Mouse (Mus musculus): ENCODE results near the gene Ripor2. TPM values are rescaled to one million over a fixed set of nuclear protein-coding genes. Genes with fewer than 3 reads are reported as not detected.

Gene Ripor2
- polyA plus RNA-seq, 1 experiment from 2014 or later, result 0.72 TPM

DNA sequence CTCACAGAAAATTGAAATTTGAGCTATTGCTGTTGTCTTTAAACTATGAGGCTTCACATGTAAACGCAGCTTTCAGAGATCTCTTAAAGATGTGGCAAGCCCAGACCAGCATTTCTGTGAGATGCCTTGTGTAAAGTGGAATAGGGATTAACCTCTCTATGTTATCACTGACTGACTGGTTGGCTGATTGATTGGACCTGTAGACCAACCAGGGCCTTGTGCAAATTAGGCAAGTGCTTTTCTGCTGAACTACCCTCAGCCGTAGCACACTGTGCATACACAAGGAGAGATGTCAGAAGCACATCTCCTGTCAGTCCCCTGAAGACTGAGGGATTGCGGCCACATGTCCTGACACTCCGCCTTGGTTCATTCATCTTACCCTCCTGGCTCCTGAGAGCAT is 29.9 kb upstream of the Ripor2 start:
- Histone ChIP-seq H3K36me3 (ENCODE audit: control insufficient read depth, insufficient read depth, low read length) (no peaks in the 10 kb centered on the region), H3K27ac (replicated peaks; ENCODE audit: low read depth, low read length) (no peak overlapping the region), H3K4me1 (ENCODE audit: control insufficient read depth, insufficient read depth, low read length) (no peaks in the 10 kb centered on the region), H3K27me3 (ENCODE audit: control insufficient read depth, insufficient read depth, low read length) (no peaks in the 10 kb centered on the region), H3K9ac (ENCODE audit: low read length) (no peak overlapping the region), H3K9me3 (ENCODE audit: control insufficient read depth, low read length) (no peaks in the 10 kb centered on the region), H3K4me3 (ENCODE audit: low read depth, low read length) (no peak overlapping the region), H3K4me2 (ENCODE audit: low read depth, severe bottlenecking) (no peak overlapping the region)
- no peak for DNase-seq (ENCODE audit: low spot score)
- no peak for ATAC-seq (ENCODE audit: insufficient number of reproducible peaks, low FRiP score, low TSS enrichment, low read depth)
- 59% methylated on average over 4 of the region's 4 CpGs for WGBS

- Histone ChIP-seq H3K4me1 (ENCODE audit: control insufficient read depth, insufficient read depth, low read length) (no peaks in the 10 kb centered on the region), H3K9me3 (ENCODE audit: control insufficient read depth, low read length) (no peaks in the 10 kb centered on the region), H3K36me3 (ENCODE audit: control insufficient read depth, insufficient read depth, low read length) (no peaks in the 10 kb centered on the region), H3K4me2 (ENCODE audit: low read depth, severe bottlenecking) (no peak overlapping the region), H3K27me3 (ENCODE audit: control insufficient read depth, insufficient read depth, low read length) (no peaks in the 10 kb centered on the region), H3K4me3 (ENCODE audit: low read depth, low read length) (no peak overlapping the region), H3K27ac (replicated peaks; ENCODE audit: low read depth, low read length) (no peak overlapping the region), H3K9ac (ENCODE audit: low read length) (no peak overlapping the region)
- ATAC-seq (ENCODE audit: insufficient number of reproducible peaks, low FRiP score, low TSS enrichment, low read depth) (no peak), DNase-seq (ENCODE audit: low spot score) (no peak)
- 89% methylated on average over 5 of the region's 5 CpGs for WGBS
Measured at GRCm38 (mm10) chr13:24561391-24561790, 20.6 kb upstream of the Ripor2 start.

DNA sequence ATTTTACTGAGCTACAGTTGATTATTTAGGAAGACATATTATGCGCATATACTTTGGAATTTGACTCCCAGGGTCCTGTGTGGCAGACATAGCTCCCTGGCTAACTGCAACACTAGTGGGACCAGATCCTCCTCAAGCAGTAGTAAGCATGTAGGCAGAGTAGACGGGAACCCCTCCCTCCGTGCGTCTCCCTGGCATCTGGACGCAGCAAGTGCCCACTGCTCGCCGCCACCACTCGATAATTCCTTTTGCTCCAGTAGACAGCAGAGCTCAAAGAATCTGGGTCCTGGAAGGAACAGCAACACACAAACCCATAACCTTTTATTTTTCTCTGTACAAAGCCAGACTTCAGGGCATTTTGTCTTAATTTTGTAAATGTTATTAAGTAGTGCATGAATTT is 17.3 kb upstream of the Ripor2 start:
- Histone ChIP-seq H3K4me3 (ENCODE audit: low read depth, low read length) (no peak overlapping the region), H3K36me3 (ENCODE audit: control insufficient read depth, insufficient read depth, low read length) (no peaks in the 10 kb centered on the region), H3K9ac (ENCODE audit: low read length) (no peak overlapping the region), H3K27me3 (ENCODE audit: control insufficient read depth, insufficient read depth, low read length) (no peaks in the 10 kb centered on the region), H3K4me2 (ENCODE audit: low read depth, severe bottlenecking) (no peak overlapping the region), H3K9me3 (ENCODE audit: control insufficient read depth, low read length) (no peaks in the 10 kb centered on the region), H3K27ac (replicated peaks; ENCODE audit: low read depth, low read length) (no peak overlapping the region), H3K4me1 (ENCODE audit: control insufficient read depth, insufficient read depth, low read length) (no peaks in the 10 kb centered on the region)
- 83% methylated on average over 8 of the region's 8 CpGs for WGBS
- DNase-seq (ENCODE audit: low spot score) (no peak), ATAC-seq (ENCODE audit: insufficient number of reproducible peaks, low FRiP score, low TSS enrichment, low read depth) (no peak)

DNA sequence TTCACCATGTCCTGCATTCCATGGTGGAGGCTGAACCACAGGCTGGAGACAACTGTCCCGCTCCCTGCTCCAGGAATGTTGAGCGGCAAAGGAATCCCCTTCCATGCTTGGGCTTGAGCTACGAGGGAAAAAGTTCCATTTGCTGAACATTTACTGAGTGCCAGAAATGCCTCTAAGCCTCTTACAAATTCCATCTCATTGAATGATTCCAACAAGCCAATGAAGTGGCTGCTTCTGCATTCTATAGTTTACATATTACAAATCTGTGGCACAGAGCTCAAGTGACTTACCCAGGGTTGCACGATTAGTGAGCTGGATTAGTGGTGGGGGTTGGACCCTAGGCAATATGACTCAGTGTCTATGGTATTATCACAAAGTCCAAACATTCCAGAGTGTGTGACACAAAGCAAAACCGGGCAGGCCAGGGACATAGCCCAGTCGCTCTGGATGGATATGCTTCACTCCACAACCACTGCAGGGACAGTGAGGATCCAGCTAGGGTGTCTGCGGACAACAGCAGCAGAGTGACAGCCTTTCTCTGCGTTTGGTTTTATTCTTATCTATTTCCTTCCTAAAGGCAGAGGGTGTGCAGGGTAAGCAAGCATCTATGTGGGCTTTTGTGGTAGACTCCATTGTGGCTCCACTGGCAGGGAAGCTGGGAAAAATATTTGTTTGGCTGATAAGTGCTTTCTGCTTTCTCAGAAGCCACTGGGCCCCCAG is 16.6 kb upstream of the Ripor2 start:
- WGBS, result 80% methylated on average over 8 of the region's 8 CpGs
- no peak overlapping the region for H3K4me2 ChIP-seq (ENCODE audit: low read depth, severe bottlenecking)
- ATAC-seq (ENCODE audit: insufficient number of reproducible peaks, low FRiP score, low TSS enrichment, low read depth) (no peak), DNase-seq (ENCODE audit: low spot score) (no peak)
- no peaks in the 10 kb centered on the region for H3K9me3 ChIP-seq (ENCODE audit: control insufficient read depth, low read length)
- no peak overlapping the region for H3K4me3 ChIP-seq (ENCODE audit: low read depth, low read length)
- H3K9ac ChIP-seq (ENCODE audit: low read length), result no peak overlapping the region
- H3K27me3 ChIP-seq (ENCODE audit: control insufficient read depth, insufficient read depth, low read length), result no peaks in the 10 kb centered on the region
- no peaks in the 10 kb centered on the region for H3K4me1 ChIP-seq (ENCODE audit: control insufficient read depth, insufficient read depth, low read length)
- H3K36me3 ChIP-seq (ENCODE audit: control insufficient read depth, insufficient read depth, low read length), result no peaks in the 10 kb centered on the region
- H3K27ac ChIP-seq (replicated peaks; ENCODE audit: low read depth, low read length), result no peak overlapping the region

DNA sequence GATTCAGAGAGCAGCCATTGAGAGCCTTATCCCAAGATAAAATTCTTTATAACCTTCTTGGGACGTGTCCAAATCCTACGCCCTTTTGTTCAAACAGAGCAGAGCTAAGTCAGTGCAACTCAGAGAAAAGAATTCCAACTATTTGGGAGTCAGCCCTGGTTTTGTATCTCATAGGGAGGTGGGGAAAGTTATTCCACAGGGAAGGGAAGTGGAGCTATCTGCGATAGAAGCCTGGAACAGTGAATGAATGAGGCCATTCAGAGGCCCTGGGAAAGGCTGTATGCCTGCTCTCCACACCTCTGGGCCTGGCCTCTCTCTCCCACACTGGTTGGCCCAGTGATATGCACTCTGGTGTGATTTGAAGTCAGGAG is 16.1 kb upstream of the Ripor2 start:
- no peak for DNase-seq (ENCODE audit: low spot score)
- 55% methylated on average over 3 of the region's 3 CpGs for WGBS
- no peaks in the 10 kb centered on the region for H3K36me3 ChIP-seq (ENCODE audit: control insufficient read depth, insufficient read depth, low read length)
- no peak overlapping the region for H3K4me2 ChIP-seq (ENCODE audit: low read depth, severe bottlenecking)
- ATAC-seq (ENCODE audit: insufficient number of reproducible peaks, low FRiP score, low TSS enrichment, low read depth), result no peak
- no peaks in the 10 kb centered on the region for H3K4me1 ChIP-seq (ENCODE audit: control insufficient read depth, insufficient read depth, low read length)
- no peak overlapping the region for H3K27ac ChIP-seq (replicated peaks; ENCODE audit: low read depth, low read length)
- no peak overlapping the region for H3K4me3 ChIP-seq (ENCODE audit: low read depth, low read length)
- H3K9ac ChIP-seq (ENCODE audit: low read length), result no peak overlapping the region
- H3K9me3 ChIP-seq (ENCODE audit: control insufficient read depth, low read length), result no peaks in the 10 kb centered on the region
- H3K27me3 ChIP-seq (ENCODE audit: control insufficient read depth, insufficient read depth, low read length), result no peaks in the 10 kb centered on the region

DNA sequence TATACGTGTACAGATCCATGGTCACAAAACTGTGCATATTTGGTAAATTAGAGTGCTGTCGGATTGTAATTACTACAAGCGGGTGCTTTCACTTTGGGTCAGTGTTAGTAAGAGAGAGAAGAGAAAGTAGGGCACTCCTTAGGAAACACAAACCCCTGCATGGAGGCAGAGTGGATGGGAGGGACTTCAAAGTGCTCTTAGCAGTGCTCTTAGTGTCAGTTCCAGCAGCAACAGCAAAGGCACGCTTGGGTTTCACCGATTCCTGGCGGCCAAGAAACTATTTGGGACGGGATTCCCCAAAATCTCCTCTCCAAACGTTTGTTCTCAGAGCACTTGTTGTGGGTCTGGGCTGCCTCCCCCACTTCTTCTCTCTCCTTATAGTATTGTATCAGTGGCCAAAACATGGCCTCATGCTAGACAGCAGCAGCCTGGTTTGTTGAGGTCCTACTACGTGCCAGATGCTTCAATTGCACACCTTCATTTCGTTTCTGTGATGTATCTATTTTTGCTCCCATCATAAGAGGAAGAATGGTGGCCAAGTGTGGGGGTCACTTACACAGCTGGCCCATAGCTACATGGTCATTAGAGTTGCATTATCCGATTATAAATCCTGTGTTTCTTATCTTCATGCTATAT is 14.7 kb upstream of the Ripor2 start:
- WGBS, result 82% methylated on average over 11 of the region's 11 CpGs
- H3K27ac ChIP-seq (replicated peaks; ENCODE audit: low read depth, low read length), result no peak overlapping the region
- no peak for ATAC-seq (ENCODE audit: insufficient number of reproducible peaks, low FRiP score, low TSS enrichment, low read depth)

GRCm38 (mm10) chr13:24569066-24569465 is 12.9 kb upstream of the Ripor2 start:
- no peak for DNase-seq (ENCODE audit: low spot score)
- no peak overlapping the region for H3K4me2 ChIP-seq (ENCODE audit: low read depth, severe bottlenecking)
- no peaks in the 10 kb centered on the region for H3K27me3 ChIP-seq (ENCODE audit: control insufficient read depth, insufficient read depth, low read length)
- no peaks in the 10 kb centered on the region for H3K9me3 ChIP-seq (ENCODE audit: control insufficient read depth, low read length)
- H3K9ac ChIP-seq (ENCODE audit: low read length), result no peak overlapping the region
- H3K27ac ChIP-seq (replicated peaks; ENCODE audit: low read depth, low read length), result no peak overlapping the region
- H3K36me3 ChIP-seq (ENCODE audit: control insufficient read depth, insufficient read depth, low read length), result no peaks in the 10 kb centered on the region
- H3K4me3 ChIP-seq (ENCODE audit: low read depth, low read length), result no peak overlapping the region
- no peaks in the 10 kb centered on the region for H3K4me1 ChIP-seq (ENCODE audit: control insufficient read depth, insufficient read depth, low read length)
- ATAC-seq (ENCODE audit: insufficient number of reproducible peaks, low FRiP score, low TSS enrichment, low read depth), result no peak
- 92% methylated on average over 4 of the region's 4 CpGs for WGBS

More for the DNA sequence above, 14.7 kb upstream of the Ripor2 start:
- no peak overlapping the region for H3K4me3 ChIP-seq (ENCODE audit: low read depth, low read length)
- DNase-seq (ENCODE audit: low spot score), result no peak
- H3K9ac ChIP-seq (ENCODE audit: low read length), result no peak overlapping the region
- H3K27me3 ChIP-seq (ENCODE audit: control insufficient read depth, insufficient read depth, low read length), result no peaks in the 10 kb centered on the region
- no peak overlapping the region for H3K4me2 ChIP-seq (ENCODE audit: low read depth, severe bottlenecking)
- no peaks in the 10 kb centered on the region for H3K36me3 ChIP-seq (ENCODE audit: control insufficient read depth, insufficient read depth, low read length)
- no peaks in the 10 kb centered on the region for H3K9me3 ChIP-seq (ENCODE audit: control insufficient read depth, low read length)
- no peaks in the 10 kb centered on the region for H3K4me1 ChIP-seq (ENCODE audit: control insufficient read depth, insufficient read depth, low read length)

GRCm38 (mm10) chr13:24570716-24571115 is 11.3 kb upstream of the Ripor2 start:
- ATAC-seq (ENCODE audit: insufficient number of reproducible peaks, low FRiP score, low TSS enrichment, low read depth), result no peak
- Histone ChIP-seq H3K27me3 (ENCODE audit: control insufficient read depth, insufficient read depth, low read length) (no peaks in the 10 kb centered on the region), H3K4me3 (ENCODE audit: low read depth, low read length) (no peak overlapping the region), H3K27ac (replicated peaks; ENCODE audit: low read depth, low read length) (no peak overlapping the region), H3K36me3 (ENCODE audit: control insufficient read depth, insufficient read depth, low read length) (no peaks in the 10 kb centered on the region), H3K9me3 (ENCODE audit: control insufficient read depth, low read length) (no peaks in the 10 kb centered on the region), H3K9ac (ENCODE audit: low read length) (no peak overlapping the region), H3K4me1 (ENCODE audit: control insufficient read depth, insufficient read depth, low read length) (no peaks in the 10 kb centered on the region), H3K4me2 (ENCODE audit: low read depth, severe bottlenecking) (no peak overlapping the region)
- no peak for DNase-seq (ENCODE audit: low spot score)
- WGBS, result 59% methylated on average over 2 of the region's 2 CpGs

All from limb, embryonic 11.5 days (tissue).